Mouse (Mus musculus): ENCODE results near the gene Smpdl3a.

DNA sequence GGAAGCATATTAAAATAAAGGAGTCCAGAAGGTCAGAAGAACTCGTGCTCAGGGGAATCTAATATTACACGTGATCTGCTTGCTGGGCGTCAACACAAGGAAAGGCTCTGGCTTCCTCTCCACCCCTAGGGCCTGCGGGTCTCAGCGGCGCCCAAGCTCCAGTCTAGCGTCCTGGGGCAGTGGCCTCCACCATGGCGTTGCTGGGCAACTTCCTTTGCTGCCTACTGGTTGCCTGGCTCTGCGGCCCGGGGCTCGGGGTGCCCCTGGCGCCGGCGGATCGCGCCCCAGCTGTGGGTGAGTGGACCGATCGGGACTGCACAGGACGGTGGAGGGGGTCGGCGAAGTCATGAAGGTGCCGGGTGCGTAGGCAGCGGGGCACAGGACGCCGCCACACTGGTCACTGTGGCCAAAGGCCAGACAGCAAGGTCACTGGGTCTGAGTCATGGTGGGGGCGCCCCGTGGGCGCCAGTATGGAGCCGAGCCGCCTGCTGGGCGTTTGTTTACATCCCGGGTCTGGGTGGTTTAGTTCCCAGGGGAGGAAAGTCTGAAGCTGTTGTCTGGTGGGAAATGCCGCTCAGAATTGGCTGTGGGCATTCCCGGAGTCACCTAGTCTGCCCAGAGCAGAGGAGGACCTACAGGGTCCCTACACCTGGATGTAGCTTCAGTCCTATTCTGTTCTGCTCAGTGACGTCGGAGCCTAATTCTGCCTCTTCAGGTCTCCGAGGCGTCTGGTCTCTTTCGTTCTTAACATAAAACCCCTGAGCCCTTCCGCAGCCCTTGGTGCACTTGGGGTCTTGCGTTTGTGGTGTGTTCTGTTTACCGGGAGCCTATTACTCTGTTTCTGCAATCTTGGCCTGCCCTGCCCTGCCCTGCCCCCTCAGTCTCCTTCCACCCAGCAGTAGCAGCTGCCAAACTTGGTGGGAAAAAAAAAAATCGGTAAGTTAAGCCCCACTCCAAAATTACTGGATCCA lies 641 bp downstream of the Smpdl3a start:
- TF ChIP-seq MAFK (IDR thresholded peaks at IDR 0.05; ENCODE audit: insufficient read depth, low read depth, low read length) (no peak), ZC3H11A (IDR thresholded peaks at IDR 0.05; ENCODE audit: borderline replicate concordance, low read depth, low read length) (no peak), ZNF384 (IDR thresholded peaks at IDR 0.05; ENCODE audit: low read depth, low read length) (no peak), CHD2 (IDR thresholded peaks at IDR 0.05; ENCODE audit: low read depth, low read length) (no peak)
